Mouse (Mus musculus): Measurements from ENCODE around the gene Rfng. TPM values are rescaled to one million over a fixed set of nuclear protein-coding genes. Genes with fewer than 3 reads are reported as not detected.

The Rfng gene
- total and polyA plus RNA-seq, 3 experiments = 4.1 to 67.6 (median 18.4) TPM

GRCm38 (mm10) chr11:120826016-120826953, 42.3 kb upstream of the Rfng start:
- peaks cover 32% of the 10 kb centered on the region for H3K27me3 ChIP-seq (ENCODE audit: insufficient read depth, low read length)
- ATAC-seq (ENCODE audit: extremely low read depth, insufficient number of reproducible peaks, low FRiP score, poor library complexity, severe bottlenecking) (no peak), DNase-seq (ENCODE audit: low spot score) (no peak)
- H3K9me3 ChIP-seq (replicated peaks) = no peaks in the 10 kb centered on the region
- H3K4me1 ChIP-seq (ENCODE audit: insufficient read depth, low read depth, low read length) = peaks cover 43% of the 10 kb centered on the region
- H3K36me3 ChIP-seq (replicated peaks) = peaks cover 32% of the 10 kb centered on the region
- H3K4me3 ChIP-seq (ENCODE audit: low read depth, low read length) = no peak overlapping the region
- no peak for TF ChIP-seq TAL1 (conservative IDR thresholded peaks at IDR 0.05; ENCODE audit: low read depth, low read length)
- no peak for TF ChIP-seq POLR2AphosphoS5 (IDR thresholded peaks at IDR 0.05; ENCODE audit: insufficient replicate concordance, low read depth, low read length)
- TF ChIP-seq GATA1 (IDR thresholded peaks at IDR 0.05; ENCODE audit: borderline replicate concordance, low read length) = no peak
- TF ChIP-seq GATA2 (IDR thresholded peaks at IDR 0.05; ENCODE audit: borderline replicate concordance, low read depth, low read length) = no peak
- TF ChIP-seq CTCF (IDR thresholded peaks at IDR 0.05; ENCODE audit: low read depth, low read length) = no peak

GRCm38 (mm10) chr11:120825289-120825863, 41.4 kb upstream of the Rfng start:
- ATAC-seq (ENCODE audit: extremely low read depth, insufficient number of reproducible peaks, low FRiP score, poor library complexity, severe bottlenecking) (no peak), DNase-seq (ENCODE audit: low spot score) (no peak)
- Histone ChIP-seq H3K36me3 (replicated peaks) (peaks cover 39% of the 10 kb centered on the region), H3K9me3 (replicated peaks) (no peaks in the 10 kb centered on the region), H3K4me1 (ENCODE audit: insufficient read depth, low read depth, low read length) (peaks cover 52% of the 10 kb centered on the region), H3K4me3 (ENCODE audit: low read depth, low read length) (peak overlapping the region; percentile 85; the same call in 1 of the 2 replicates), H3K27me3 (ENCODE audit: insufficient read depth, low read length) (peaks cover 26% of the 10 kb centered on the region)
- TF ChIP-seq GATA1 (IDR thresholded peaks at IDR 0.05; ENCODE audit: borderline replicate concordance, low read length) = no peak
- no peak for TF ChIP-seq CTCF (IDR thresholded peaks at IDR 0.05; ENCODE audit: low read depth, low read length)

- Histone ChIP-seq H3K4me3 (ENCODE audit: low read depth, low read length) (peak overlapping the region; percentile 85), H3K4me1 (ENCODE audit: insufficient read depth, low read depth, low read length) (peaks cover 57% of the 10 kb centered on the region), H3K36me3 (replicated peaks) (peaks cover 44% of the 10 kb centered on the region), H3K27me3 (ENCODE audit: insufficient read depth, low read length) (peaks cover 21% of the 10 kb centered on the region), H3K9me3 (replicated peaks) (no peaks in the 10 kb centered on the region)
- DNase-seq (ENCODE audit: low spot score) (no peak), ATAC-seq (ENCODE audit: extremely low read depth, insufficient number of reproducible peaks, low FRiP score, poor library complexity, severe bottlenecking) (no peak)
- TF ChIP-seq POLR2AphosphoS5 (IDR thresholded peaks at IDR 0.05; ENCODE audit: insufficient replicate concordance, low read depth, low read length) (no peak), TAL1 (conservative IDR thresholded peaks at IDR 0.05; ENCODE audit: low read depth, low read length) (no peak), CTCF (IDR thresholded peaks at IDR 0.05; ENCODE audit: low read depth, low read length) (no peak), GATA1 (IDR thresholded peaks at IDR 0.05; ENCODE audit: borderline replicate concordance, low read length) (no peak)
These were observed 40.8 kb upstream of the Rfng start for GRCm38 (mm10) chr11:120824787-120825288.

- TF ChIP-seq GATA1 (IDR thresholded peaks at IDR 0.05; ENCODE audit: borderline replicate concordance, low read length) (no peak), POLR2AphosphoS5 (IDR thresholded peaks at IDR 0.05; ENCODE audit: insufficient replicate concordance, low read depth, low read length) (peak; percentile 47; the same call in 1 of the 2 replicates)
- ATAC-seq (ENCODE audit: extremely low read depth, insufficient number of reproducible peaks, low FRiP score, poor library complexity, severe bottlenecking) (peak; percentile 80), DNase-seq (ENCODE audit: low spot score) (peak; percentile 100)
- peak within 1 kb of the TSS; percentile 85 for H3K4me3 ChIP-seq (ENCODE audit: low read depth, low read length)
- H3K9me3 ChIP-seq (replicated peaks) = no peaks in the 10 kb centered on the region
- H3K4me1 ChIP-seq (ENCODE audit: insufficient read depth, low read depth, low read length) = peaks cover 64% of the 10 kb centered on the region
- H3K36me3 ChIP-seq (replicated peaks) = peaks cover 51% of the 10 kb centered on the region
- H3K27me3 ChIP-seq (ENCODE audit: insufficient read depth, low read length) = peaks cover 15% of the 10 kb centered on the region
These were observed 40.2 kb upstream of the Rfng start, which contains the start of gene Fasn for GRCm38 (mm10) chr11:120823956-120824786. Gene Fasn (minus strand): TSS chr11:120824547.

- peaks cover 10% of the 10 kb centered on the region for H3K27me3 ChIP-seq (ENCODE audit: insufficient read depth, low read length)
- DNase-seq (ENCODE audit: low spot score) = peak; percentile 75
- no peak for ATAC-seq (ENCODE audit: extremely low read depth, insufficient number of reproducible peaks, low FRiP score, poor library complexity, severe bottlenecking)
- H3K36me3 ChIP-seq (replicated peaks) = peaks cover 57% of the 10 kb centered on the region
- peaks cover 70% of the 10 kb centered on the region for H3K4me1 ChIP-seq (ENCODE audit: insufficient read depth, low read depth, low read length)
- H3K9me3 ChIP-seq (replicated peaks) = no peaks in the 10 kb centered on the region
- TF ChIP-seq POLR2AphosphoS5 (IDR thresholded peaks at IDR 0.05; ENCODE audit: insufficient replicate concordance, low read depth, low read length) = no peak
- TF ChIP-seq CTCF (IDR thresholded peaks at IDR 0.05; ENCODE audit: low read depth, low read length) = no peak
- TF ChIP-seq GATA2 (IDR thresholded peaks at IDR 0.05; ENCODE audit: borderline replicate concordance, low read depth, low read length) = no peak
- no peak for TF ChIP-seq TAL1 (conservative IDR thresholded peaks at IDR 0.05; ENCODE audit: low read depth, low read length)
- TF ChIP-seq GATA1 (IDR thresholded peaks at IDR 0.05; ENCODE audit: borderline replicate concordance, low read length) = no peak
- peak overlapping the region; percentile 85 for H3K4me3 ChIP-seq (ENCODE audit: low read depth, low read length)
These were observed 39.5 kb upstream of the Rfng start for GRCm38 (mm10) chr11:120823551-120823947.

All from G1E (cell line).